Mouse (Mus musculus): ENCODE measurements around the gene Eif4ebp2.

Eif4ebp2 gene

DNA sequence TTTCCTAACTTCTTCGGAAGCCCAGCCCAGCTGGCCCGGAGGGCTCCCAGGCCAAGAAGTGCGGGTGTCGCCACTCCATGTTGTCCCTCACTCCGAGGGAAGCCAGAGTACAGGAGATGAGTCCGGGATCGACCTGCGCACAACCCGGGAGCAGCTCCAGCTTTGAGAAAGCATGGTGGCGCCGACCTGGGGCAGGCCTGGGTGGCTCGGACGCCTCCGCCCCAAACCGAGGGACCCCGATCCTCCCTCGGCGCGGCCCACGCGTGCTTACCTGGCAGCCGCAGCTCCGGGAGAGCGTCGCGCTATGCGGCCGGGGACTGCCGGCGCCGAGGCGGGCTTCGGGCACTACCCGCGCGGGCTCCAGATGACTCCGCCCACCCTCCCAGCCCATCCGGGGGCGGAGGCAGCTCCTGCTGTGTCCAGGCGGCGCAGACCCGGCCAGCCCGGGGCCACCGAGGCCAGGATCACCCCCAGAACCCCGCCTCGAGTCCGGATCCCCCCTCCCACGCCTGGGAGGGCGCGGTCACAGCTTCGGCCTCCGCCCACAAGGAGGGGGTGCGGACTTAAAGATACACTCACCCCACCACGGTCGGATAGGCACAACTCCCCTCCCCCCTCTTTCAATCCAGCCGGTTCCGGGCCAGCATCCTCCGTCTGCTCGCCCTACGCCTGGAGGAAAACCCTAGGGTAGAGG is 69.3 kb downstream of the Eif4ebp2 start, which contains the start of gene Pald1:
Gene Pald1, minus strand, starts transcription at position 510 of the 694 bp plus-strand sequence.
- DNase-seq (ENCODE audit: low read depth): no peak

DNA sequence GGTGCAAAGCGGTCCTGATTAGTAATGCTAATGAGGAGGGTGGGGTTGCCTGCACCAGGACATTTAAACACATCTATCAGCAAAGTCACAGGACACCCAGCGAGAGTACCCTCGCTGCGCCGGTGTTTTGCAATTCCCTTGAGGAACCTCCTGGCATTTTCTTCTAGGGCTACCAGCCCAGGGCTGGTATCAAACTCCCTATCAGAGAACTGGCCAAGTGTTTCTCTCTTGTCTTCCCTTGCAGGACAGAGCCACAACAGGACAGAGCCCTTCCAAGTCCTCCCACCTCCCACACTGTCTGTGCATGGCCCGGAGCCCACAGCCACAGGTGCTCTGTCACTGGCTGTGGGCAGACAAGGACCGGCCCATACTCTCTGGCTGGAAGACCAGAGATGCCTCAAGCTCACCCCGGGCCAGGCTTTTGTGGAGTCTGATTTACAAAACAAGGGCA is 70.2 kb downstream of the Eif4ebp2 start:
- DNase-seq (ENCODE audit: low read depth): no peak

DNA sequence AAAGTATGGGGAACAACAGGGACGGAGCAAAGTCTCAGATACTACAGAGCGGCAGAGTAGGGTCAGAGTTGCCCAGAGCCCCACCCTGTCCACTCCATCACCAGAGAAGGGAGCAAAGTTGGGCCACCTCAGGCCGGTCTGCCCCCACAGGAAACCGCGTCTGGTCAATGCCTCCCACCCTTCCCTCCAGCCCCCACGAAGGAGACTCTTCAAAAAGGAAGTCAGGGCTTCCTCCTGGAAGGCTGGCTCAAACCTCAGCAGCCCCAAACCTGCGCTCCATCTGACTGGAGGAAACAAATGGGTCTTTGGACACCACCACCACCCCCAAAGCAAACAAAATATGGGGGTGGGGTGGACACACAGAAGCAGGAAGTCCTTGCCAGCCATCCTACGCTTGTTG is 70.6 kb downstream of the Eif4ebp2 start:
- no peak for DNase-seq (ENCODE audit: low read depth)

DNA sequence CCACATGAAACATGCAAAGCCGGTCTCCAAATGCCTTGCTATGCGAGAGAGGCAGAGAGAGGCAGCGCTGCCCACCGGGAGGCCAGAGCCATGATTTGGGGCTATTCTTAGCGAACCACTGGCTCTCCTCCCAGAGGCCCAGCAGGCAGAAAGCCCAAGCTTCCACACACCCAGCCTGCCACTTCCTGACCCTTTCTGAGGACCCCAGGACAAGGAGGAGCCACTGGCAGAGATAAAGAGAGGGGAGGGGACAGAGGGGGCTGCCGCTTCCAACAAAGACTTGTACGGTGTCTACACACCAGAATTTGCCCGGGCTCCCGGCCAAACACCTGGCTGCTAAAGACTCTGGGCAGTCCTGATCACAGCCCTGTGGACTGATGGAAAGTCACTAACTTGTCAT is 72.3 kb downstream of the Eif4ebp2 start:
- DNase-seq (ENCODE audit: low read depth): no peak

DNA sequence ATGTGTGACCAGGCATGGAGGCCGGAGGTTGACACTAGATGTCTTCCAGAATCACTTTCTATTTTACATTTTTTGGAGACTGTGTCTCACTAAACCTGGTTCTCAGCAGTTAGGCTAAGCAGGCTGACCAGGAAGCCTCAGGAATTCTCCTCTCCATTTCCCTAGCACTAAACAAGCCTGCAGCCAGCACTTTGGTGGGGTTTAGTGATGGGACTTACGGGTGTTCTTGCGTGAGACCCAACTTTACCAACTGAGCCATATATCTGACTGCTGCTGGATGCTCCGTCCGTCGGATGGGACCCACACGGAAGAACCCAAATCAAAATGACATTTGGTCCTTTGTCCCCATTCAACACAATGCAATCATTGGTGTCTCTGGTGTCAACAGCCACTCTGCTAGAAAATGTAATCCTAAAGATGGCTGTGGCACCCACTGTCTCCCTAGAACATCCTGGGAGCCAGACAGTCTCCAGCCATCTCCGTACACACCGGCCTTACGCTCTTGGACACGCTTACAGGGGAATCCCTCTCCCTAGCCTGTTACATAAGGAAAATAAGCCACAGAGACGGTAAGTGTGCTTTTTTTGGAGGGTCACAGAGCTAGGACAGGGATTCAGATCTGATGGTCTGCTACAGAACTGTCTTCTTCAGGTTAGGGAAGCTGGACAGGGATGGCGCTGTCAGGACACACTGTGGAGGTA is 73.0 kb downstream of the Eif4ebp2 start:
- no peak for DNase-seq (ENCODE audit: low read depth)

DNA sequence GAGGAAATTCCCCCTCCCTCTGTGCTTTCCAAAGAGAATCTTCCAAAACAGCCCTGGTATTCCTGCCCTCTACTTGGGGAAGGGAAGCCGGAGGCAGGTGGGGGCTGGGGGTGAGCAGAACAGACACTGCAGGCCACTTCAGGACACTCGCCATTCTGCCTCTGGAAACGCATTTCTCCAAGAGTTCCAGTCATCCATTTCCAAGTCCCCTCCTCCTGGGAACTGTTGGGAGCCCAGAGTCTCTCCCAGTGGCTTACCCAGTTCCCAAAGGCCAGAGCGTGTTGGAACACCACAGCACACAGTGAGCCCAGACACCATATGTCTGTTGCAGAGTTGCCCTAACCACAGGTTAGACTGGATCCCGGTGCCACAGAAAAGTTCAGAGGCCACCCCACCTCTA is 73.8 kb downstream of the Eif4ebp2 start:
- DNase-seq (ENCODE audit: low read depth): no peak
